Mouse (Mus musculus) megakaryocyte-erythroid progenitor cell, adult 5-6 weeks (primary cell): ENCODE measurements around the gene Vmn1r223. TPM values are rescaled to one million over a fixed set of nuclear protein-coding genes. Genes with fewer than 3 reads are reported as not detected.

Experiments
- total RNA-seq, 2 experiments: library from RNA; stranded (forward) in 1 of 2; stranded (reverse) in 1 of 2; fragments of 200-1000, 215-1000 nt in 1 of 2; fragments of >200 nt in 1 of 2; fragmentation: Nextera tagmentation in 1 of 2; gene quantifications; 2 replicates each; pipeline ENCODE4 v1.2.3; 2014 to 2017

The Vmn1r223 gene
- total RNA-seq, 2 experiments from 2014 or later: not detected

Other genes with a start within 250 kb of the Vmn1r223 start
- not detected in 2 replicates for gene Vmn1r213, start 239.5 kb upstream of the Vmn1r223 start, total RNA-seq (2014; fragmentation: Nextera tagmentation)
- not detected in 2 replicates for gene Vmn1r213, start 239.5 kb upstream of the Vmn1r223 start, total RNA-seq (2017)
- gene Vmn1r214, start 216.7 kb upstream of the Vmn1r223 start, total RNA-seq (2014; fragmentation: Nextera tagmentation): not detected in 2 replicates
- gene Vmn1r214, start 216.7 kb upstream of the Vmn1r223 start, total RNA-seq (2017): not detected in 2 replicates
- not detected in 2 replicates for gene Vmn1r215, start 179.1 kb upstream of the Vmn1r223 start, total RNA-seq (2014; fragmentation: Nextera tagmentation)
- gene Vmn1r215, start 179.1 kb upstream of the Vmn1r223 start, total RNA-seq (2017): not detected in 2 replicates
- gene Vmn1r217, start 128.9 kb upstream of the Vmn1r223 start, total RNA-seq (2014; fragmentation: Nextera tagmentation): not detected in 2 replicates
- gene Vmn1r217, start 128.9 kb upstream of the Vmn1r223 start, total RNA-seq (2017): not detected in 2 replicates
- not detected in 2 replicates for gene Vmn1r218, start 114.0 kb upstream of the Vmn1r223 start, total RNA-seq (2014; fragmentation: Nextera tagmentation)
- gene Vmn1r218, start 114.0 kb upstream of the Vmn1r223 start, total RNA-seq (2017): not detected in 2 replicates
- gene Vmn1r219, start 87.8 kb upstream of the Vmn1r223 start, total RNA-seq (2014; fragmentation: Nextera tagmentation): not detected in 2 replicates
- not detected in 2 replicates for gene Vmn1r219, start 87.8 kb upstream of the Vmn1r223 start, total RNA-seq (2017)
- gene Vmn1r220, start 59.2 kb upstream of the Vmn1r223 start, total RNA-seq (2014; fragmentation: Nextera tagmentation): not detected in 2 replicates
- not detected in 2 replicates for gene Vmn1r220, start 59.2 kb upstream of the Vmn1r223 start, total RNA-seq (2017)
- gene Vmn1r221, start 33.0 kb upstream of the Vmn1r223 start, total RNA-seq (2014; fragmentation: Nextera tagmentation): not detected in 2 replicates
- not detected in 2 replicates for gene Vmn1r221, start 33.0 kb upstream of the Vmn1r223 start, total RNA-seq (2017)
- gene Vmn1r222, start 11.2 kb upstream of the Vmn1r223 start, total RNA-seq (2014; fragmentation: Nextera tagmentation): not detected in 2 replicates
- not detected in 2 replicates for gene Vmn1r222, start 11.2 kb upstream of the Vmn1r223 start, total RNA-seq (2017)
- 16.0 and 23.2 TPM in 2 replicates for gene Zfp322a, start 122.1 kb downstream of the Vmn1r223 start, total RNA-seq (2014; fragmentation: Nextera tagmentation)
- gene Zfp322a, start 122.1 kb downstream of the Vmn1r223 start, total RNA-seq (2017): 64.7 and 75.8 TPM in 2 replicates
- 8.0 and 10.7 TPM in 2 replicates for gene Abt1, start 176.7 kb downstream of the Vmn1r223 start, total RNA-seq (2014; fragmentation: Nextera tagmentation)
- 12.8 and 13.7 TPM in 2 replicates for gene Abt1, start 176.7 kb downstream of the Vmn1r223 start, total RNA-seq (2017)
- not detected in 2 replicates for gene Btn1a1, start 218.8 kb downstream of the Vmn1r223 start, total RNA-seq (2014; fragmentation: Nextera tagmentation)
- not detected in 2 replicates for gene Btn1a1, start 218.8 kb downstream of the Vmn1r223 start, total RNA-seq (2017)
- not detected in 2 replicates for gene Btn2a2, start 241.7 kb downstream of the Vmn1r223 start, total RNA-seq (2014; fragmentation: Nextera tagmentation)
- not detected in 2 replicates for gene Btn2a2, start 241.7 kb downstream of the Vmn1r223 start, total RNA-seq (2017)